Mouse (Mus musculus): ENCODE measurements around the gene Cnnm1. TPM values are rescaled to one million over a fixed set of nuclear protein-coding genes. Genes with fewer than 3 reads are reported as not detected.

Gene Cnnm1
- polyA plus RNA-seq, 1 experiment: 52.6 TPM

DNA sequence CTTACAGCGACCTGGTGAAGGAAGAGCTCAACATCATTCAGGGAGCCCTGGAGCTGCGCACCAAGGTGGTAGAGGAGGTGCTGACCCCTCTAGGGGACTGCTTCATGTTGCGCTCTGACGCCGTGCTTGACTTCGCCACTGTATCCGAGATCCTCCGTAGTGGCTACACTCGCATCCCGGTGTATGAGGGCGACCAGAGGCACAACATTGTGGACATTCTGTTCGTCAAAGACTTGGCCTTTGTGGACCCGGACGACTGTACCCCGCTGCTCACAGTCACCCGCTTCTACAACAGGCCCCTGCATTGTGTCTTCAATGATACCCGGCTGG, 1.4 kb downstream of the Cnnm1 start:
- no peak for TF ChIP-seq CTCF (IDR thresholded peaks at IDR 0.05; ENCODE audit: extremely low read depth, insufficient read depth, low read length)
- no peak for TF ChIP-seq POLR2A (IDR thresholded peaks at IDR 0.05; ENCODE audit: extremely low read depth, insufficient read depth, low read length)
- peak overlapping the region; percentile 97 for H3K27ac ChIP-seq (ENCODE audit: insufficient read depth, low read length)
- peaks cover 3% of the 10 kb centered on the region for H3K4me1 ChIP-seq (ENCODE audit: control insufficient read depth, insufficient read depth, low read length)
- H3K4me3 ChIP-seq (ENCODE audit: insufficient read depth, low read length): peak overlapping the region; percentile 89

DNA sequence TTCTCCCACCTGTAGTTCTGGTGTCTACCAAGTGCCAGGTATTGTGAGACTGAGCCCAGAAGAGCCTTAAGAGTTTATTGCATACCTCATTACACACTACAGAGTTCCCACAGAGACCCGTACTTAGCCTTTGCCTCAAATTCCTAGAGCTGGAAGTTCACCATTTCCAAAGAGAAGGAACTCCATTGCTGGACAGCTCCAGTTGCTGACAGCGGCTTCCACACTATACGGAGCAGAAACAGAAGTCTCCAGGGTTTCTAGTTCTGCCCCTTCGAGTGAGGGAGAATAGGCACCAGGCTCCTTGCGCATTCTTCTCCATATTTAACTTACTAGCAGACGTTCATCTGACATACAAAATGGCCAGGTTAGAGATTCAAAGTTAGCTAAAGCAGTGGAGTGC, 2.0 kb downstream of the Cnnm1 start:
- peak overlapping the region; percentile 89 for H3K4me3 ChIP-seq (ENCODE audit: insufficient read depth, low read length)
- no peak for TF ChIP-seq POLR2A (IDR thresholded peaks at IDR 0.05; ENCODE audit: extremely low read depth, insufficient read depth, low read length)
- TF ChIP-seq CTCF (IDR thresholded peaks at IDR 0.05; ENCODE audit: extremely low read depth, insufficient read depth, low read length): no peak
- H3K27ac ChIP-seq (ENCODE audit: insufficient read depth, low read length): no peak overlapping the region
- H3K4me1 ChIP-seq (ENCODE audit: control insufficient read depth, insufficient read depth, low read length): peaks cover 3% of the 10 kb centered on the region

DNA sequence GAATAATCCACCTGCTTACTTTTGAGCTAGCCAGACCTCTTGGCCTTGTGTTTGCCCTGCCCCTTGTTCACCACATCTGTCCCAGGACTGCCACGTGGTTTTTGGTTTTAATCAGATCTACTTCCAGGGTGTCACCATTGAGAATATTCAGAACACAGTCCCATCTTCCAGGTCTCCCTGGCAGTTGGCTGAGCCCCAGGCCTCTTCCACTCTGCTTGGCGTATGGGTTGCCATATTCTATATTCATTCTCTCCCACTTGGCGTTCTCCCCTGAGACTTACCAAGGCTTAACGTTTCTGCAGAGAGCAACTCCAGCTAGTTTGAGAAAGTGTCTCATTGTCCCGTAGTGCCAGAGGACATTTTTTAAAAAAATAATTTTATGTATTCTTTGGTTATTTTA, 2.7 kb downstream of the Cnnm1 start:
- H3K27ac ChIP-seq (ENCODE audit: insufficient read depth, low read length): no peak overlapping the region
- TF ChIP-seq CTCF (IDR thresholded peaks at IDR 0.05; ENCODE audit: extremely low read depth, insufficient read depth, low read length) (no peak), POLR2A (IDR thresholded peaks at IDR 0.05; ENCODE audit: extremely low read depth, insufficient read depth, low read length) (no peak)
- peak overlapping the region; percentile 89 for H3K4me3 ChIP-seq (ENCODE audit: insufficient read depth, low read length)
- peaks cover 3% of the 10 kb centered on the region for H3K4me1 ChIP-seq (ENCODE audit: control insufficient read depth, insufficient read depth, low read length)

DNA sequence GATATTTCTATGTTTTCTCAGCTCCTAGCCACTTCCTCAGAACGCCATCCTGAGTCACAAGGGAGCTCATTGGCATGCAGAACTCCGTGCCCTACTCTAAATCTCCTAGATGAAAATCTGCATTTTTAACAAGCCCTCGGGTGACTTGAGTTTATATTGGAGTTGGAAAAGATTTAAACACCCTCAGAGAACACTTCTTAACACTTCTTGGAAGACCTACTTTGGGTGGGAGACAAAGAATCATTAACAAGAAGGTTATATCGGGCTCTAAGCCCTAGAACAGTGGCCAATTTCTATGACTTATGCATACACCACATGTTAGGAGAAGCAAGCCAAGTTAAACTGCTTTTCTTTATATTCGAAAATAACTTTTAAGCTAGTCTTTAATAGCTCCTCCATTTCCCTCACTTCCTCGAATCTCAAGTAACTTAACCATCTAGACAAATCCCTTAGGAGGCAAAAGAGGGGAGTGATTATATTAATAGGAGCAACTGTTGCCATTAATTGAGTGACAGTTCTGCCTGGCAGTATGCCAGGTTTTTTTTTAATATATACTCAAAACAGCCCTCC, 4.5 kb downstream of the Cnnm1 start:
- Histone ChIP-seq H3K4me1 (ENCODE audit: control insufficient read depth, insufficient read depth, low read length) (peaks cover 1% of the 10 kb centered on the region; the same call in 1 of the 2 replicates), H3K27ac (ENCODE audit: insufficient read depth, low read length) (no peak overlapping the region), H3K4me3 (ENCODE audit: insufficient read depth, low read length) (no peak overlapping the region)
- no peak for TF ChIP-seq CTCF (IDR thresholded peaks at IDR 0.05; ENCODE audit: extremely low read depth, insufficient read depth, low read length)
- no peak for TF ChIP-seq POLR2A (IDR thresholded peaks at IDR 0.05; ENCODE audit: extremely low read depth, insufficient read depth, low read length)

DNA sequence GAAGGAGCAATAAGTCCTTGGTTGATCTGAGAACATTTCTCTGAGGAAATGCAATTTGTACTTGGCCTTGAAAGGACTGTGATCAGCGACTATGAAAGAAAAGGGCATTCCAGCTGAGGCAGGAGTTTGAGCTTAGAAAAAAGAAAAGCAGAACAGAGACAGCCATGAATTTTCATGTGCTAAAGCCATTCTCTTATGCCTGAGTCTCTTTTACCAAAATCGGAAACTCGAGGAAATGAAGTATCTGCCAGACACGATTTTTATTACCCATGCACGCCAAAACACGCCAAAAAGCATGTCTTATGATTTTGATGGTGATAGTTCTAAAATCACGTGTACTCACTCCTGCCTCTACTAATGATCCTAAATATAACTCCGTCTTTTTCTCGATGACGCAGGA, 11.3 kb downstream of the Cnnm1 start:
- TF ChIP-seq POLR2A (IDR thresholded peaks at IDR 0.05; ENCODE audit: extremely low read depth, insufficient read depth, low read length): no peak
- TF ChIP-seq CTCF (IDR thresholded peaks at IDR 0.05; ENCODE audit: extremely low read depth, insufficient read depth, low read length): no peak
- Histone ChIP-seq H3K27ac (ENCODE audit: insufficient read depth, low read length) (peak overlapping the region; percentile 32), H3K4me3 (ENCODE audit: insufficient read depth, low read length) (no peak overlapping the region; the same call in 1 of the 2 replicates), H3K4me1 (ENCODE audit: control insufficient read depth, insufficient read depth, low read length) (peaks cover 7% of the 10 kb centered on the region)

- Histone ChIP-seq H3K4me3 (ENCODE audit: insufficient read depth, low read length) (peak overlapping the region; percentile 6; the same call in 1 of the 2 replicates), H3K27ac (ENCODE audit: insufficient read depth, low read length) (peak overlapping the region; percentile 41), H3K4me1 (ENCODE audit: control insufficient read depth, insufficient read depth, low read length) (peaks cover 7% of the 10 kb centered on the region)
- TF ChIP-seq CTCF (IDR thresholded peaks at IDR 0.05; ENCODE audit: extremely low read depth, insufficient read depth, low read length) (no peak), POLR2A (IDR thresholded peaks at IDR 0.05; ENCODE audit: extremely low read depth, insufficient read depth, low read length) (peak; percentile 50; the same call in 1 of the 2 replicates)
Observed at GRCm38 (mm10) chr19:43452176-43452575, 11.9 kb downstream of the Cnnm1 start.

DNA sequence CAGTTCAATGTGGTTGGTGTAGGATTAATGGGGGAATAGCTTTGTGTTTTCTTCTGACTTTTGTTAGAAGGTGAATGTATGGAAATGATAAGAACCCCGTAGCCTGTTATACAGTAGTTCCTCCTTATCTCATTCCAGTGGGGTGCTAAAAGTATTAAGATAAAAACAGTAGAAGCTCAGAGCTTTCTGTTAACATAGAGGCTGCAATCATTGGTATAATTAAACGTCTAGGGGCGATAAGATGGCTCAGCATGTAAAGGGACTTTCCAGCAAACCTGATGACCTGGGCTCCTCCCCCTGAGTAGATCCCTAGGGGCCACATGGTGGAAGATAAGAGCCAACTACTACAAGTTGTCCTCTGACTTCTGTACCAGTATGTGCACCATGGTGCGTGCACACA, 12.8 kb downstream of the Cnnm1 start:
- Histone ChIP-seq H3K4me1 (ENCODE audit: control insufficient read depth, insufficient read depth, low read length) (peaks cover 7% of the 10 kb centered on the region), H3K27ac (ENCODE audit: insufficient read depth, low read length) (no peak overlapping the region), H3K4me3 (ENCODE audit: insufficient read depth, low read length) (no peak overlapping the region)
- TF ChIP-seq POLR2A (IDR thresholded peaks at IDR 0.05; ENCODE audit: extremely low read depth, insufficient read depth, low read length) (no peak), CTCF (IDR thresholded peaks at IDR 0.05; ENCODE audit: extremely low read depth, insufficient read depth, low read length) (no peak)

- TF ChIP-seq POLR2A (IDR thresholded peaks at IDR 0.05; ENCODE audit: extremely low read depth, insufficient read depth, low read length) (no peak), CTCF (IDR thresholded peaks at IDR 0.05; ENCODE audit: extremely low read depth, insufficient read depth, low read length) (no peak)
- Histone ChIP-seq H3K4me1 (ENCODE audit: control insufficient read depth, insufficient read depth, low read length) (0 out of 2 replicates have a peak, but pooled peaks cover 2% of the 10 kb centered on the region), H3K4me3 (ENCODE audit: insufficient read depth, low read length) (no peak overlapping the region), H3K27ac (ENCODE audit: insufficient read depth, low read length) (no peak overlapping the region)
Observed at GRCm38 (mm10) chr19:43459948-43460347, 19.7 kb downstream of the Cnnm1 start.

- Histone ChIP-seq H3K27ac (ENCODE audit: insufficient read depth, low read length) (no peak overlapping the region), H3K4me1 (ENCODE audit: control insufficient read depth, insufficient read depth, low read length) (0 out of 2 replicates have a peak, but pooled peaks cover 2% of the 10 kb centered on the region), H3K4me3 (ENCODE audit: insufficient read depth, low read length) (no peak overlapping the region)
- TF ChIP-seq CTCF (IDR thresholded peaks at IDR 0.05; ENCODE audit: extremely low read depth, insufficient read depth, low read length): no peak
- TF ChIP-seq POLR2A (IDR thresholded peaks at IDR 0.05; ENCODE audit: extremely low read depth, insufficient read depth, low read length): no peak
Observed at GRCm38 (mm10) chr19:43460481-43460880, 20.2 kb downstream of the Cnnm1 start.

DNA sequence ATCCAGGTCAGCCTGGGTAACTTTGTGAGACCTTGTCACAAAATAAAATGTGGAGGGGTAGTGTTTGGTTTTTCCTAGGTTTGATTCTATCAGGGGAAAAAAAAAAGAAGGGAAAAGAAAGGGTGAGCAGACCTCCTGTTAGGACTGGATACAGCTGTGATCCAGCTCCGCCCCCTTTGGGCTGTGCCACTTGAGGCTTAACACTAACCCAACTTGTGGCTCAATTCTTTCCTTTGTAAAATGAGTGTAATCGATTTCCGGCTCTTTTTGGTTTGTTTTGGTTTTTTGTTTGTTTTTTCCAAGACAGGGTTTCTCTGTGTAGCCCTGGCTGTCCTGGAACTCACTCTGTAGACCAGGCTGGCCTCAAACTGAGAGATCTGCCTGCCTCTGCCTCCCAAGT, 21.9 kb downstream of the Cnnm1 start:
- TF ChIP-seq POLR2A (IDR thresholded peaks at IDR 0.05; ENCODE audit: extremely low read depth, insufficient read depth, low read length): no peak
- Histone ChIP-seq H3K4me1 (ENCODE audit: control insufficient read depth, insufficient read depth, low read length) (0 out of 2 replicates have a peak, but pooled peaks cover 2% of the 10 kb centered on the region), H3K27ac (ENCODE audit: insufficient read depth, low read length) (no peak overlapping the region), H3K4me3 (ENCODE audit: insufficient read depth, low read length) (no peak overlapping the region)
